Mouse (Mus musculus): Measurements from ENCODE around the gene Foxj3. TPM values are rescaled to one million over a fixed set of nuclear protein-coding genes. Genes with fewer than 3 reads are reported as not detected.

The Foxj3 gene
- 10.8 TPM for polyA plus RNA-seq (2014; fragmentation: Illumina TruSeq; extraction: RNeasy Lipid Tissue Mini Kit (QIAGEN cat#74804); ENCODE audit: low read depth, low replicate concordance)

GRCm38 (mm10) chr4:119536615-119537014 lies at the start of gene Foxj3:
Gene Foxj3, plus strand, starts transcription at chr4:119537004.

GRCm38 (mm10) chr4:119492291-119492932 lies 44.4 kb upstream of the Foxj3 start, which contains the start of gene Rimkla:
Gene Rimkla, minus strand, starts transcription at chr4:119492628.

GRCm38 (mm10) chr4:119539031-119539824 lies 2.4 kb downstream of the Foxj3 start, which contains the start of gene Frg2f1:
Gene Frg2f1, minus strand, starts transcription at chr4:119539529.

GRCm38 (mm10) chr4:119637176-119637845 lies 100.5 kb downstream of the Foxj3 start, which contains the start of gene Guca2a:
Gene Guca2a, plus strand, starts transcription at chr4:119637704.

GRCm38 (mm10) chr4:119658731-119659130 lies 121.9 kb downstream of the Foxj3 start, which contains the start of gene Guca2b:
Gene Guca2b, minus strand, starts transcription at chr4:119658954.

Other genes starting within 250 kb of the Foxj3 start
- 189 TPM for gene Ybx1, start 242.4 kb upstream of the Foxj3 start, polyA plus RNA-seq (2014; fragmentation: Illumina TruSeq; extraction: RNeasy Lipid Tissue Mini Kit (QIAGEN cat#74804); ENCODE audit: low read depth, low replicate concordance)
- 13.6 TPM for gene Ppih, start 216.5 kb upstream of the Foxj3 start, polyA plus RNA-seq (2014; fragmentation: Illumina TruSeq; extraction: RNeasy Lipid Tissue Mini Kit (QIAGEN cat#74804); ENCODE audit: low read depth, low replicate concordance)
- 6.3 TPM for gene Ccdc30, start 121.5 kb upstream of the Foxj3 start, polyA plus RNA-seq (2014; fragmentation: Illumina TruSeq; extraction: RNeasy Lipid Tissue Mini Kit (QIAGEN cat#74804); ENCODE audit: low read depth, low replicate concordance)
- gene Ppcs, start 114.6 kb upstream of the Foxj3 start, polyA plus RNA-seq (2014; fragmentation: Illumina TruSeq; extraction: RNeasy Lipid Tissue Mini Kit (QIAGEN cat#74804); ENCODE audit: low read depth, low replicate concordance) = 30.9 TPM
- gene Zmynd12, start 114.2 kb upstream of the Foxj3 start, polyA plus RNA-seq (2014; fragmentation: Illumina TruSeq; extraction: RNeasy Lipid Tissue Mini Kit (QIAGEN cat#74804); ENCODE audit: low read depth, low replicate concordance) = 0.40 TPM
- gene Rimkla, start 44.4 kb upstream of the Foxj3 start, polyA plus RNA-seq (2014; fragmentation: Illumina TruSeq; extraction: RNeasy Lipid Tissue Mini Kit (QIAGEN cat#74804); ENCODE audit: low read depth, low replicate concordance) = not detected
- gene Frg2f1, start 2.5 kb downstream of the Foxj3 start, polyA plus RNA-seq (2014; fragmentation: Illumina TruSeq; extraction: RNeasy Lipid Tissue Mini Kit (QIAGEN cat#74804); ENCODE audit: low read depth, low replicate concordance) = 5.9 TPM
- not detected for gene Guca2a, start 100.7 kb downstream of the Foxj3 start, polyA plus RNA-seq (2014; fragmentation: Illumina TruSeq; extraction: RNeasy Lipid Tissue Mini Kit (QIAGEN cat#74804); ENCODE audit: low read depth, low replicate concordance)
- not detected for gene Guca2b, start 122.0 kb downstream of the Foxj3 start, polyA plus RNA-seq (2014; fragmentation: Illumina TruSeq; extraction: RNeasy Lipid Tissue Mini Kit (QIAGEN cat#74804); ENCODE audit: low read depth, low replicate concordance)
- 0.42 TPM for gene Hivep3, start 196.8 kb downstream of the Foxj3 start, polyA plus RNA-seq (2014; fragmentation: Illumina TruSeq; extraction: RNeasy Lipid Tissue Mini Kit (QIAGEN cat#74804); ENCODE audit: low read depth, low replicate concordance)

All from liver, adult 10 weeks (tissue).